In the genomic region with DNA sequence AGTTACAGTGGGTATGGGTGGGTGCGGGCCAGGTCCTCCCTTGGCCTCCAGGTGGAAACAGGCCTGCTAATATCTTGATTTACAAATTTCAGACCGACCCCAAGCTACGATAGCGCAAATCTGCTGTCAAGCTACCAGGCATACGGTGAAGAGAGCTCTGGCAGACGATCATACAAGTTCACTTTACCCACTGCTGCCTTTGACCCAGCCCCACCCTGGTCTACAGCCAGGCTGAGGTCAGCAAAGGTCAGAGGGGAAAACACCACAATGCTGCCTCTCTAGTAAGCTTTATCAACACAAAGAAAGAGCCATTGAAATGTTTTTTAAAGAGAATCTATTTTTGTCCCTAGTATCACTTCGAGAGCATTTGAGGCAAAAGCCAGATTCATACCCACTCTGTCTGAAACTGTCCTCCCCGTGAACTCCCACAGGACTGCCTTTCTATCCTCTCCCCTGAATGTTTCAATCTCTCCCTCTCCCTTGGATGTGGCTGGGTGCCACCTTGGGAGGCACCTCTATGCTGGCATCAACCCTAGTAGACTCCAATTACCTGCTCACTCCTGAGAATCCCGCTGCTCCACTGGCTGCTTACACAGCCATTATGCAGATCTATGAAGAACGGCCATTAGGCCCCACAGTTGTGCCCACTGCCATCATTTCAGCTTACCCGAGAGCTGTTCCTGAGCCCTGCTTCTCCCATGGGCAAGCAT, we compare ENCODE assay signal across 33 mouse cellular contexts. TPM values are rescaled to one million over a fixed set of nuclear protein-coding genes. Genes with fewer than 3 reads are reported as not detected.
DNase-seq lines count a peak whose midpoint lies in the region; ATAC-seq lines count a peak whose summit lies in the region.
"Had no signal": no experiment of that assay in that cellular context is flagged by ENCODE, and none has a peak within 500 bp of the region (broad histone marks: within the 10 kb centered on the region; RNA-seq: fewer than 3 reads in every experiment).

No protein-coding gene starts in this region.

- peaks cover 19% of the 10 kb centered on the region for H3K4me1 ChIP-seq in heart, embryonic 12.5 days (replicated peaks)
- peaks cover 16% of the 10 kb centered on the region for H3K4me1 ChIP-seq in neural tube, embryonic 15.5 days
- H3K4me1 ChIP-seq: liver, embryonic 15.5 days had no signal

- DNase-seq in cerebellum, postnatal 25 days, result peak; percentile 48 to 62
- no peak for DNase-seq in cerebellum, adult 9-10 months
- no peak for DNase-seq in heart, postnatal 14 days
- peak; percentile 79 for DNase-seq in testis, postnatal 10 days (ENCODE audit: low spot score)
- DNase-seq in urinary bladder, adult 18-20 months (ENCODE audit: low spot score in 2 of 2), result no peak
- DNase-seq: adrenal gland, postnatal 25 days; B cell, adult 2 months; heart, adult 11 months; heart, postnatal 4 days; kidney, adult 11 months; kidney, postnatal 14 days; lung, embryonic 14.5 days; retina, postnatal 1 day; right cerebral cortex, postnatal 14 days; thymus, adult 2 months; thymus, postnatal 36 days had no signal

- 61% methylated on average over 11 of the region's 11 CpGs for WGBS in heart, embryonic 12.5 days
- 71% methylated on average over 11 of the region's 11 CpGs for WGBS in neural tube, embryonic 15.5 days

- ATAC-seq in heart, embryonic 12.5 days (ENCODE audit: insufficient number of reproducible peaks, low FRiP score), result 0 out of 2 replicates have a peak, but pooled peaks have one; percentile 9
- ATAC-seq in neural tube, embryonic 15.5 days (ENCODE audit: low FRiP score), result no peak
- ATAC-seq: inflammation-experienced regulatory T-cells, adult 6 months; midbrain, embryonic 16.5 days had no signal

- H3K27me3 ChIP-seq in heart, embryonic 12.5 days (replicated peaks), result no peaks in the 10 kb centered on the region
- no peaks in the 10 kb centered on the region for H3K27me3 ChIP-seq in neural tube, embryonic 15.5 days (replicated peaks)
- H3K27me3 ChIP-seq: embryonic facial prominence, embryonic 15.5 days; forebrain, embryonic 12.5 days; hindbrain, embryonic 15.5 days; limb, embryonic 12.5 days; liver, embryonic 15.5 days; neural tube, embryonic 12.5 days had no signal

- H3K4me2 ChIP-seq in heart, embryonic 12.5 days, result no peak overlapping the region
- no peak overlapping the region for H3K4me2 ChIP-seq in neural tube, embryonic 15.5 days
- H3K4me2 ChIP-seq: embryonic facial prominence, embryonic 15.5 days; forebrain, embryonic 12.5 days; hindbrain, embryonic 15.5 days; limb, embryonic 12.5 days; liver, embryonic 15.5 days; lung, embryonic 14.5 days; neural tube, embryonic 12.5 days had no signal

- H3K27ac ChIP-seq in heart, embryonic 12.5 days (ENCODE audit: poor library complexity, severe bottlenecking), result no peak overlapping the region
- peak overlapping the region; percentile 23; the same call in 1 of the 2 replicates for H3K27ac ChIP-seq in neural tube, embryonic 15.5 days (replicated peaks)
- H3K27ac ChIP-seq: embryonic facial prominence, embryonic 10.5 days; embryonic facial prominence, embryonic 15.5 days; forebrain, embryonic 12.5 days; heart, embryonic 10.5 days; hindbrain, embryonic 15.5 days; left cerebral cortex, adult 2 months; limb, embryonic 12.5 days; liver, embryonic 15.5 days; midbrain, embryonic 10.5 days; neural tube, embryonic 12.5 days had no signal

- intact Hi-C loops in heart, postnatal 14 days (cut with DNase I), result no loop called here

- no peak overlapping the region for H3K4me3 ChIP-seq in heart, embryonic 12.5 days
- H3K4me3 ChIP-seq in neural tube, embryonic 15.5 days (replicated peaks), result no peak overlapping the region
- H3K4me3 ChIP-seq: embryonic facial prominence, embryonic 10.5 days; embryonic facial prominence, embryonic 15.5 days; forebrain, embryonic 12.5 days; heart, embryonic 10.5 days; hindbrain, embryonic 15.5 days; left cerebral cortex, adult 2 months; limb, embryonic 12.5 days; liver, embryonic 15.5 days; midbrain, embryonic 10.5 days; neural tube, embryonic 12.5 days had no signal

- no peaks in the 10 kb centered on the region for H3K9me3 ChIP-seq in heart, embryonic 12.5 days (replicated peaks)
- H3K9me3 ChIP-seq in neural tube, embryonic 15.5 days (replicated peaks), result no peaks in the 10 kb centered on the region
- H3K9me3 ChIP-seq: embryonic facial prominence, embryonic 10.5 days; embryonic facial prominence, embryonic 15.5 days; forebrain, embryonic 12.5 days; G1E; heart, embryonic 10.5 days; hindbrain, embryonic 15.5 days; limb, embryonic 12.5 days; liver, embryonic 15.5 days; midbrain, embryonic 10.5 days; neural tube, embryonic 12.5 days had no signal

- no peaks in the 10 kb centered on the region for H3K36me3 ChIP-seq in heart, embryonic 12.5 days
- peaks cover 7% of the 10 kb centered on the region; the same call in 1 of the 2 replicates for H3K36me3 ChIP-seq in neural tube, embryonic 15.5 days
- H3K36me3 ChIP-seq: heart, embryonic 10.5 days; hindbrain, embryonic 15.5 days; liver, embryonic 15.5 days had no signal

- H3K9ac ChIP-seq in heart, embryonic 12.5 days, result no peak overlapping the region
- no peak overlapping the region for H3K9ac ChIP-seq in neural tube, embryonic 15.5 days (replicated peaks)
- H3K9ac ChIP-seq: embryonic facial prominence, embryonic 15.5 days; forebrain, embryonic 12.5 days; hindbrain, embryonic 15.5 days; limb, embryonic 12.5 days; liver, embryonic 15.5 days; lung, embryonic 14.5 days; neural tube, embryonic 12.5 days had no signal

RNA-seq across cellular contexts. Expression of gene Chga, which starts 53.2 kb away (rescaled TPM):
- polyA plus RNA-seq in heart, embryonic 12.5 days (2016; fragmentation: Nextera tagmentation; extraction: Ambion mirVana), result 0.26 TPM in 1 of 2 replicates, not detected in the other
- total RNA-seq in heart, postnatal 14 days (2021), result under 1 TPM in 1 of 2 experiments, not detected in 1; 0.15 TPM
- 178 and 204 TPM in 2 replicates for polyA plus RNA-seq in neural tube, embryonic 15.5 days (2015; fragmentation: Nextera tagmentation; extraction: Ambion mirVana)
- total RNA-seq: liver, adult 2 months; megakaryocyte progenitor cell, adult 5-6 weeks had no signal
- polyA plus RNA-seq: G1E; liver, adult 2 months had no signal

Comparison
In these comparisons a context has a peak if more than half of its experiments do, and no peak if none do; other contexts are left out.
1. DNase-seq: peak in cerebellum, postnatal 25 days (2 of 2) and testis, postnatal 10 days (single experiment); none in cerebellum, adult 9-10 months (single experiment), heart, postnatal 14 days (0 of 2) and urinary bladder, adult 18-20 months (0 of 2).
2. RNA of gene Chga, which starts 53.2 kb away (polyA plus RNA-seq): 178 to 204 TPM in neural tube, embryonic 15.5 days; 0.26 TPM in heart, embryonic 12.5 days; every median in the first group is over 100 times any median in the second.